Mouse (Mus musculus) spleen, embryonic (tissue): ENCODE data around the gene Arhgap23.

Experiments
- CTCF ChIA-PET: fragments of 350-600 bp; sonication (Branson Sonifier 250); formaldehyde crosslinking; loops from one replicate; lab custom pipeline; 2022; lab: Charles Lee

Gene Arhgap23

DNA sequence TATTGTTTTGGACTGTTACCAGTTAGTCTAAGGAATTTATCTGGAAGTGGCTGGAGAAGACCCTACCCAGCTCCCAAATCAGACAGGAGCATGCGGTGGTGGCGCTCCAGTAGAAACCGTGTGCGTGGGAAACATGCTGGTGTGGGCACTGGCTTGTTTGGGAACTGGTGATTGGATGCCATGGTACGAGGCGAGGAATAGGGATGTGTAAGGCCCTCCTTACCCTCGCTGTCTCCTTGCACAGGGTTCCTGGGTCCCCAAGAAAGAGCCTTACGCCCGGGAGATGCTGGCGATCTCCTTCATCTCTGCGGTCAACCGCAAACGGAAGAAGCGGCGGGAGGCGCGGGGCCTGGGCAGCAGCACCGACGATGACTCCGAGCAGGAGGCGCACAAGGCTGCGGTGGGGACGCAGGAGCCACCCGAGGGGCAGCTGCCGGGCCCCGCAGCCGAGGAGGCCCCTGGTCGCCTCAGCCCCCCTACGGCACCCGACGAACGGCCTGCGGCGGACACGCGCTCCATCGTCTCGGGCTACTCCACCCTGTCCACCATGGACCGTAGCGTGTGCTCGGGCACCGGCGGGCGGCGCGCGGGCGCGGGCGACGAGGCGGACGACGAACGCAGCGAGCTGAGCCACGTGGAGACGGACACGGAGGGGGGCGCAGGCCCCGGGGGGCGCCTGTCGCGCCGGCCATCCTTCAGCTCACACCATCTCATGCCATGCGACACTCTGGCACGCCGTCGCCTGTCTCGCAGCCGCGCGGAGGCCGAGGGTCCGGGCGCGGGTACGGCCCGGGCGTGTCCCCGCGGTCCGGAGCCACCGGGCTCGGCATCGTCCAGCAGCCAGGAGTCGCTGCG, 84.8 kb downstream of the Arhgap23 start, which contains the start of gene 4933428G20Rik:
Gene 4933428G20Rik (minus strand): TSS at position 476 of the 855 bp plus-strand sequence.
- CTCF ChIA-PET = no interaction called here

DNA sequence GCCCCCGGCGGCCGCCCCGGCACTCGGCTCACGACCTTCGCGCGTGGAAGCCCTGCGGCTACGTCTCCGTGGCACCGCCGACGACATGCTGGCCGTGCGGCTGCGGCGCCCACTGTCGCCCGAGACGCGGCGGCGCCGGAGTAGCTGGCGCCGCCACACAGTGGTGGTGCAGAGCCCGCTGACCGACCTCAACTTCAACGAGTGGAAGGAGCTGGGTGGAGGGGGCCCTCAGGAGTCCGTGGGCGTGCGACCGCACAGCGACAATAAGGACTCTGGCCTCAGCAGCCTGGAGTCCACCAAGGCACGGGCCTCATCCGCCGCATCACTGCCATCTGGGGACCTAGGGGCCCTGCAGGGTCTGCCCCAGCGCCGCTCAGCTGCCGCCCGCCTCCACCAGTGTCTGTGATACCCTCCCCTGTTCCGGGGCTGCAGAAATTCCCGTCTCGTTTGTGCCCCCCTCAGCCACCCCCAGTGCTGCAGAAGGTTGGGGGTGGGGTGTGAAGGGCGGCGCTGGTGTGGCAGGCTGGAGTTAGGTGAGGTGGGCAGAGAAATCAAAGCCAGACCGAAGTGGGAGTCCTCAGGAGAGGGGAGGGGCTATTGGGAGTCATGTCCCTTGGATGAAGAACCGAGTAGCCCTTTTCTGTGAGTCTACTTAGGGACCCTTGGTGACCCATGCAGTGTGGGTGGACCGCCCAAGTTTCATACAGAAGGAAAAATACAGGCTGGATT, 85.6 kb downstream of the Arhgap23 start:
- CTCF ChIA-PET = no interaction called here

DNA sequence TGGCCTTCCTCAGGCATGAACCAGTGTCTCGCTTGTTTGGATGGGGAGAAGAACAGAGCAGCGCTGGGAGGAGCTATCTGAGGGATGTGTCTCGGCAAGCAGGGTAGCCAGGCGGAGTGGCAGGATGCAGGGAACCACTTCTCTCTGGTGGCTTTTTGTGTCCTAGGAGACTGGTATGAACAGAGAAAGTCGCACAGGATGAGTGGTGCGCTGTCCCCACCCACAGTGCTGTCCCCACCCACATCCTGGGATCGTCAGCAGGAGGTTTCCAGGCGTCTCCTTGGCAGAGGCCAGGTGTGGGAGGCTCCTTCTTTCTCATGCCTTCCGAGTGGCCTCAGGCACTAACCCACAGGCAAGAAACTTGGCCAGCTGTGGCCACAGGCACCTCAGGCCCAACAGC, 87.0 kb downstream of the Arhgap23 start:
- CTCF ChIA-PET = no interaction called here

DNA sequence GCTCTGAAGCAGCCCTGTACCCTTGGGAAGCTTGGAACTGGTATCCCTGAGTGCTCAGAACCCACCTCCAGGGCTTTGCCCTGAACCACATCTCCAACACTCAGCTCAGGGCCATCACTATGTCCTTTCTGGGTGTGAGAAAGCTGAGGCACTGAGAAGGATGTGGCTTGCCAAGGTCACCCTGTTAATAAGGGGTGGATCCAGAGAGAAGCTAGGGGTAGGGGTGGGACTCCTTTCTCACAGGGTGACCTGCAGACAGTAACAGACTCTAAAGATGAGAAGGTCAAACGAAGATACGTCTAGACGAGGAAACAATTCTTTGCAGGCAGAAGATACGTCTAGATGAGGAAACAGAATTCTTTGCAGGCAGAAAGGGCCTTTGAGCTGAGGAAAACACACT, 87.5 kb downstream of the Arhgap23 start:
- CTCF ChIA-PET = no interaction called here

DNA sequence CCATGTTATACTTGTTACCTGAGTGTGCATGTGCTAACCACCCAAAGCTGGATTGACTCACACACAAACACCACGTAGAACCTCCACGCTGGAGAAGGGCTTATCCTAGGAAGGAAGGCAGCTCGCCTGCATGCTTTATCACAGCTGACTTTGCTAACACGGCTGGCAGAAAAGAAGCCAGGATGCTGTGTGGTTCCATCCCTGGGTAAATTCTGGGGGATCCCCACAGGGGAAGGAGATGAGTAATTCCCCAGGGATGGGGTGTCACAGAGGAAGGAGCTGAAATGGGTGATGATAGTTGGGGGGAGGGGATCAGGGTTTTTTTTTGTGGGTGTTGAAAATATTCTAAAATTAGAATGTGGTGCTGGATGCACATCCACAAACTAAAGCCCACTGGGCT, 90.5 kb downstream of the Arhgap23 start:
- CTCF ChIA-PET = interaction anchor here (0.6 to 0.7 kb wide), 2 partner anchors 31 to 460 kb away, joined by 3 read pairs; no protein-coding TSS in a partner anchor

DNA sequence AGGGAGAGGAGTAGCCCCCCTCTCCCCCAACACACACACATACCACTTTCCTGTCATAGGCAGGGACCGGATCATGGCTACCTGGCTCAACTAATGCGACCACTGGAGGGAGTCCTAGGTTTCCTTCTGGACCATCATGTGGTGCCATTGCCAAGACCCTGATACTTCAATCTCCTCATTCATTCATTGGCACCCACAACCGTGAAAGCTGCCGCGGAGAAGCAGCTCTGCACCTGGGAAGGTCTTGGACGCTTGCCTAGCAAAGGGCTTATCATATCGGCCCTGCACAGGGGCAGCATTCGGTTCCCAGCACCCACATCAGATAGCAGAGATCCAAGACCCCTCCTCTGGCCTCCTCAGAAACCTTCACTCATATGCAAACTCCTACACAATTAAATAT, 91.0 kb downstream of the Arhgap23 start:
- CTCF ChIA-PET = interaction anchor here (0.7 kb wide), 1 partner anchor 460 kb away, joined by 3 read pairs; no protein-coding TSS in a partner anchor

DNA sequence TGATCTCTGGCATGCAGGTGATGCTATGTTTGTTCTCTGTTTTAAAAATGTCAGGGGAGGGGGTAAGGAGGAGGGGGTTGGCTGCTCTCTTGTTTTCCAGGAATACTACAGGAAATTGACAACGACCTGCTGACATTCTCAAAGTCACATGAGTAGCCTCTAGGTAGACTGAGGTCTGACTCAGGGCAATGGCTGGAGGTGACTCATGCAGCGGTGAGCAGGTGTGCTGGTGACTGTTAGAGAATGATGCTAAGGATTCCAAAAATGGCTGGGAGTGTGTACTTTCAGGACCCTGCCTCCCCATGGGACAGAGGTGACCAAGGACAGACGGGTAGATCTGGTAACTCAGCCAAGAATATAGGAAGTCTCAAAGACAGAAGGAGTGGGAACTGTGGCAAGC, 92.9 kb downstream of the Arhgap23 start:
- CTCF ChIA-PET = no interaction called here

DNA sequence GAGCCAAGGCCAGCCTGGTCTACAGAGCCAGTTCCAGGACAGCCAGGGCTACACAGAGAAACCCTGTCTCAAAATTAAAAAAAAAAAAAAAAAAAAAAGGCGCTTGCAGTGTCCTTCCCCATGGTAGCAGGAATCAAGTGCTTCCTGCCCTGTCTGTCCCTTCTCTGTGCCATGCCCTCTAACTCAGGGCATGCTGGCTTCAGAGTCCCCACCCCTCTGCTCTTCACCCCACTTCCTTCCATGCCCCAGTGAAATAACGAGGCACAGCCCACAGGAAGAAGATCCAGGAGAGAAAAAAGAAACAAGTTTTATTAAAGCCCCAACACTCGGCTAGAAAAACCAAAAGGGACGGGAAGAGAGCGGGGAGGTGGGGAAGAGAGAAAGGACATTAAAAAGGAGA, 93.7 kb downstream of the Arhgap23 start:
- CTCF ChIA-PET = no interaction called here

DNA sequence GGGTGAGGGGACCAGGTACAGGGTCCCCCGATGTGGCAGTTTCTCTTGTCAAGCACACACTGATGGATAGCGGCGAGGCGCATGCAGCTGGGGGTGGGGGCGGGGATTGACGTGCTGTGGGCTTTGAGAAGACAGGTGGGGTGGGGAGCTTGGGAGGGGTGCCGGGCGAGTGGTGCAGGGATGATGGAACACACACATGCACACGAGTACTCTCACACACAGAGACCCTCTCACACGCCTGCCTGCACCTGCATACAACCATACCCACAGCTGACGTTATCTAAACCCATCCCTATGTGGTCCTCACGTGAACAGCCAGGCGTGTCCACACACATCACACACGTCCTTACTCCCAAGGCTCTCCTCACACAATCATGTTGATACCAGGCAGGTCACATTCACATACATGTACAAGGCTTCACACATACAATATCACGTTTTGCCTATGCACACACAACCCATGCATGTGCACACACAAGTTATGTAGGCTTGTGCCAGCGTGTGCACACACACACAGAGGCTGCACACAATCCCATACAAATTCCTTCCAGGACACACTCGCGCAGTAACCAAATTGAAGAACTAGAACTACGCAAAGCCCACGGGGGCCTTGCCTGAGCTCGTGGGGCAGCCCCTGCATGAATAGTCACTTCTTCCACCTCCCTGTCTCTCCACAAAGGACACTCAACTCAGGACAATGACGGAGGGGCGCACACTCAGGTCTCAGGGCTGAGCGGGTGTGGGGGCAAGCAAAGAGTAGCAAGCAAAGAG, 94.6 kb downstream of the Arhgap23 start:
- CTCF ChIA-PET = no interaction called here

DNA sequence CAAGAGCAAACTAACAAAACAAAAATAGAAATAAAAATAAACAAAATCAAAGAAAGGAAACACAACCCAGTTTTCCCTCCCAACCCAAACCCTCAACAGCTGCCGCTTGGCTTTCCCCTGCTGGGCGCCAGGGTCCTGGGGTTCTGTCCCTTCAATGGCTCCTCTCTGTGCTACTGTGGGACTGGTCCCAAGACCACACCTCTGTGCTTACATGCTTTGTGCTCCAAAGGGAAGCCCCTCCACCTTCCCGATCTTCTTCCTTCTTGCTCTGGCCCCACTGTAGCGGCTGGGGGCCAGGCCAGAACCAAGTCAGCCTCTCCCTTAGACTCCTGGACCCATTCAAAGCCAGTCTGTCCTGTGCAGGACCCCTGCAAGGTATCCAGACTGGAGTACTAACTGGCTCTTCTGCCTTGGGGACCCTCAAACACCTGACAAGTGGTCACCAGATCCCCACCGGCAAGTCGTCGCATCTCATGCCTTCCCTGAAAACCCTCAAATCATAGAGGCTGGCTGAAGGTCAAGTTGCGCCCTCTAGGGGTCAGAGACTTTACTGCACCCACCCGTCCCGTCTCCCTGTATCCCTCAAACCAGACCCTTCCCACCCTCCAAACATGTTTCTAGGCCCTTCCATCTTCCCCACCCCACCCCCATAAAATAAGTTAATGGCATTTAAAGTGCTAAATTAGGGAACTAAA, 95.8 kb downstream of the Arhgap23 start:
- CTCF ChIA-PET = interaction anchor here (0.6 to 0.7 kb wide), 3 partner anchors 34 to 1443 kb away, joined by 3 to 8 read pairs (median 4); no protein-coding TSS in a partner anchor

DNA sequence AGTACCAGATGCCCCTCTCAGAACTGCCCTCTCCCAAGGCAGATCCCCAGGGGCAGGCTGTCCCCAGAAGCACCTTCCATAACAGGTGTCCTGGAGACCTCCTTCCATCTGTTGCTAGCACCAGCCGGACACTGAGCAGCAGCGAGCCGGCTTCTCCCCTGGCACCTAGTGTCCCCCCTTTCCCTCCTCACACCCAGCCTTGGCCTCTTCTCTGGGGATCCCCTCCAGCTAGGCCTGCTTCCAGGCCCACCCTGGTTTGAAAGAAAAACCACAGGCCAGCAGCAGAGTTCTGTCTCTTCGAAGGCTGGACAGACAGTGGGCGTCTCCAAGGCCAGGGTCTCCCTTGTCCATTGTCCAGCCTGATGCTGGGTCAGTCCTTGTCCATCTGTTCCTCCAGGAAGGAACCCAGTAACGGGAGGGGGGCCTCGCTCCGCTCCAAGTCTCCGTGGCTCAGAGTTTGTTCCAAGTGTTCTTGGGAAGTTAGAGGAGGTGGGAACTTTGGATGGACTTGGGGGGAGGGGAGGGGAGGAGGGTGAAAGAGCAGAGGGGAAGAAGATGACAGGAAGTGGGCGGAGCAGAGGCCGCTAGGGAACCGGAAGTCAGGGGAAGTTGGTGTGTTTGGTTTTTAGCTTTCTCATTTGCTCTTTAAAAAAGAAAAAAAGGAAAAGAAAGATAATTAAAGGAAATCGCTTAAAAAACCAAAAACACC, 96.5 kb downstream of the Arhgap23 start:
- CTCF ChIA-PET = interaction anchor here (0.6 kb wide), 2 partner anchors 93 to 1443 kb away, joined by 3 to 4 read pairs; no protein-coding TSS in a partner anchor

DNA sequence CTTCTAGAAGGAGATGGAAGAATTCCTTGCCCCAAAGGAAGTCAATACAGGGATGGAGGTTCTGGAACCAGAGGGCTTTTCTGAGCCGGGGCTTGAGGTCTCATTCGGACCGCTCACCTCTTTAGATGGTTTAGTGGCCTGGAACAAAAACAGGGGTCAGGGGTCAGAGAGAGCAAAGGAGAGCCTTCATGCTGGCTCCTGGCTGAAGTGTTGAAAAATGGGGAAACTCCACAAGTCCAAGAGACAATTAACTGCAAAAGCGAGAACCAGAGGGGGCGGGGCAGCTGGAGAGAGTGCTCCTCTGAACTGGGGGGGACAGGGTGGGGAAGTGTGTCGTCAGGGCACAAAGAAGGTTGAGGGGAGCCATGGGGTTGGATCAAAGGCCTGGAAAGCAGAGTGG, 97.2 kb downstream of the Arhgap23 start:
- CTCF ChIA-PET = interaction anchor here (0.6 kb wide), 1 partner anchor 92 kb away, joined by 4 read pairs; no protein-coding TSS in a partner anchor

DNA sequence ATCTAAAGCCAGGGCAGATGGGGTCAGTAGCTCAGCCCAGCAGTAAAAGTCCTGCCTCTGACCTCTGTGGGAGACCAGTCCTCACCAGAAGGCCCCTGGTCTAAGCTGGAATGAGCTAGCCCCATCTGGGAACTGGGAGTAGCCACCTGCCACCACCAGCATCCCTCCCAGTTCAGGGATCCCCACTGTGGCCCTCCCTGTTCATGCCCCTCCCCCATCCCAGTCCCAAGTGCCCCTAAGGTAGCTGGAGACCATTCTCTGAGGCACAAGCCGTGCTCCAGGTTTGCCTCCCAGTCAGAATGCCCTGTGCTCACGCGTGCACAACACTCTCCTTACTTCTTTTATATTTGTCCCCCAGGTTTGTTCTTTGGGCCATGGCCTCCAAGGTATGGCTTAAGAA, 97.7 kb downstream of the Arhgap23 start:
- CTCF ChIA-PET = no interaction called here

DNA sequence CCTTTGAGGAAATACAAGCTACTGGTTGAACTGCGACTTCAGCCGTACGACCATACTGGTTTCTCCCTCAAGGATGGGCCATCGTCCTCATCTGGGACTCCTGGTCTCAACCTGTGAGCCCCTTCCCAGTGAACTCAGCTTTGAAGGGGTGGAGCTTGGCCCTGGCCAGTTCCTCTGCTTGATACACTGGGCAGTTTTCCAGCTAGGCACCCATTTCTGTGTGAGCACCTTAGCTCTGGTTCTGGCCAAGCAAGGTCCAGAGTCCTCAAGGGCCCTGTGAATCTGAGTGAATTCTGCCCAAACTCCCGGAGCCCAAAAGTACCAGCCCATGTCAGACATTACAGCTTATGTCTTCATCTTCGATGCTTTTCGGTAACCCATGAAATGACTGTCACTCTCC, 105.2 kb downstream of the Arhgap23 start:
- CTCF ChIA-PET = no interaction called here

DNA sequence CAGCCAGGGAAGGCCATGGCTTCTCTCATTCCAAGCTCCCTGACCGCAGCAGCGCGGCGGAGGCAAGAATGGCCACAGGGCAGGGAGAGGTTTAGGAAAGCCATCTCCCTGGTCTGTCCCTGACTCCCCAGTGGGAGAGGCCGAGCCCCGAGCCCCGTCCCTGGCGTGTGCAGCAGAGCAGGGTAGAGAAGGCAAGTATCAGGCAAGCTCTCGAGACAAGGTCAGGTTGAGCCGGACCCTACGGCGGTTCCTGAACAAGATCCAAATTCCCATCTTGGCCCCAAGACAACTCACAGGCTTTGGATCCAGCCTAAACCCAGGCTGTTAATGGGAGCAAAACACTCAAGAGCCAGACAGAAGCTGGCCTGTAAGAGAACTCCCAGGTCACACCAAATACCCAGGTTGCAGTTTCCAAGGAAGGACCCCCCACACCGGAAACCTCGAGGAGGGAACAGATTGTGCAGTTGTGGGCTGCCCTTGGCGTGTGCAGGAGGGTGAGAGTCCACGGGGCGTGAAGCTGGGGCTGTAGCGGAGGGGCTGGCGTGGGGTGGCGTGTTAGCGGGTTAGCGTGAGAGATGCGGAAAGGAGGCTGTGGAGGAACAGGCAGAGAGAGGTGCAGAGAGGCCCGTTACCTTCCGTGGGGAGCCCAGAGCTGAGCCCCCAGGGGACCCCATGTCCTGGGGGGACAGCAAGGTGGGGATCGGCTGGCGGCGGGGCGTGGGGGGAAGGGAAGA, 106.6 kb downstream of the Arhgap23 start:
- CTCF ChIA-PET = no interaction called here

DNA sequence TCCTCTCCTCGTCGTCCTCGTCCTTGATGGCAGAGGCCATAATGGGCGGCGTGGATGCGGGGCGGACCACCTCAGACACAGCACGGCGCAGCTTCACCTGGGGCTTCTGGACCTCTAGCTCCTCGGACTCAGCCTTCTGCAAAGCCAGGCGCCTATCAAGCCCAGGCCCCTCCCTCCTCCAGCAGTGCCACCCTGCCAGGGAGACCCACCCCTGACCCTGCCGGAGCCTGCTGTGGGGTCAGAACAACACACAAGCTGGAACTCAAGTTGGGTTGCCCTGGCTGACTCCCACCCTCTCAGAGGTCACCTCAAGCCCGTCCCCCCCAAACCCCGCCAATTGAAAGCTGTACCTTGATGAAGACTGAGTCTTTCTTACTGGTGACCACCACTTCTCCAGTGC, 107.8 kb downstream of the Arhgap23 start:
- CTCF ChIA-PET = no interaction called here

DNA sequence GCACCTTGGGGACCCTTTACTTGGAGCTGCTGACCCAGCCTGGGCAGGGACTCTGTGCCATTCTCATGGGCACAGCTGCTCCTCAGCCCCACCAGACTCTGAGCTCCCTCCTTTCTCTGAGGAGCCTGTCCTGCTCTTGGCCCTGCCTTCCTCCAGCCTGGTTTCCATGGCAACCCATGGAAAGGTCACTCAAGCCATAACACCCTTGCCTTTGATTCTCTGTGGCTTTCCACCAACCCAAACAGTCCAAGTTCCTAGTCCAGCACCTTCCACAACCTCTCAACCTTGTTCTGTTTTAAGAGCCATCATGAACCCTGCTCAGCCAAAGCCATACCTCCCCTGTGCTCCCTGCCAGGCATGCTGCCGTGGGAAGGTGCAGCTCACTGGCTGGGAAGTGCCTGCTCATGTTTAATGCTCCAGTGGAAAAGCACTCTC, 108.5 kb downstream of the Arhgap23 start:
- CTCF ChIA-PET = no interaction called here

DNA sequence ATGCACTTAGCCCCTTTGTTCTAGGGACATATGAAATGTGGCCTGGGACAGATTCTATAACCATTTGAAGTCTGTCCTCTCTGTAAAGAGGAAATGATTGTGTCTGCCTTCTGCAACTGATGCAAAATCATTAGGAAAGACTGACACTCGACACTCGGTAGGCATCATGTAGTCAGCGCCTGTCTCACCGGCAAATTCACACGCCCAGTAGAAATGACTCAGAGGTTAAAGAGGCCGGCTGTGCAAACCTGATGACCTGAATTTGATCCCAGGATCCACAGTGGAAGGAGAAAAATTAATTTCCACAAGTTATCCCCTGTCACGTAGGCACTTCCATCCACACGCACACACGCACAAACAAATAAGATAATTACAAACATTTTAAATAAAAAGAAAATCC, 109.0 kb downstream of the Arhgap23 start:
- CTCF ChIA-PET = no interaction called here

DNA sequence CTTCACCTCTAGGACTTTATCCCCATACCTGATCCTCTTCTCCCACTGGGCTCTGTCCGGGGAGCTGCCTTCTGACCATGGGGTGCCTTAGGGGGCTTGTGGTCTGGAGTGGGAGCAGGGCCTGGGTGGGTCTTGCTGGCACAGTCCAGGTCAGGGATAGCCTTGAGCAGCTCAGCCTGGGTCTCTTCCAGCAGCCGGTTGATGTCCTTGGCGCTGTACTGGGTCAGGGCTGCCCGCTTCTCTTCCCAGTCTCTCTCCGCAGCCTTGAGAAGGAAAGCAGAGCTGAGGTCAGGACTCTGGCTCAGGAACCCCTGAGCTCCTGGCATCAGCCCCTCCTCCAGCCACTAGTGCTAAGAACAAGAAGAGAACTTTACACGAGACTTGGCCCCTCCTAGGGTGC, 110.0 kb downstream of the Arhgap23 start:
- CTCF ChIA-PET = interaction anchor here (0.7 to 0.8 kb wide), 2 partner anchors 27 to 87 kb away, joined by 4 read pairs; no protein-coding TSS in a partner anchor
